Mouse (Mus musculus): ENCODE measurements around the gene Cstf2.

- TF ChIP-seq MAFK (IDR thresholded peaks at IDR 0.05; ENCODE audit: insufficient read depth, low read depth, low read length) (no peak), HCFC1 (IDR thresholded peaks at IDR 0.05; ENCODE audit: borderline replicate concordance, insufficient read depth, low read length) (no peak)
Observed at GRCm38 (mm10) chrX:134058040-134058875, 729 bp upstream of the Cstf2 start.
